Mouse (Mus musculus) left cerebral cortex, adult 2 months (tissue): ENCODE data around the gene Msl1. TPM values are rescaled to one million over a fixed set of nuclear protein-coding genes. Genes with fewer than 3 reads are reported as not detected.
A peak's percentile ranks its signal among the peaks of the same experiment; 100 is the strongest.

Experiments used
- DNase-seq, 2 experiments: peaks; one replicate each; pipeline ENCODE4 v3.0.0; 2021 to 2022; ENCODE audit warnings: low spot score in 2 of 2, mixed read lengths in 1 of 2; ENCODE audit errors: extremely low spot score in 1 of 2
- H3K27ac ChIP-seq: fragments of 200-600 bp; 2 replicates; pipeline ENCODE4 v1.8.1; 2022
- H3K4me3 ChIP-seq: fragments of 200-600 bp; 2 replicates; pipeline ENCODE4 v1.8.1; 2022
- CTCF ChIP-seq: fragments of 200-600 bp; IDR thresholded peaks from 2 replicates; pipeline ENCODE4 v1.8.1; 2022; ENCODE audit warnings: antibody characterized with exemption, mild to moderate bottlenecking, moderate library complexity
- intact Hi-C: fragments of 180-260 bp; cut with DNase I; formaldehyde crosslinking; loops from one replicate; pipeline ENCODE4 v1.15.1; 2025
- total RNA-seq, 2 experiments: library from RNA; stranded (reverse); gene quantifications; 2 replicates each; pipeline ENCODE4 v1.2.3; 2021

Gene Msl1
- total RNA-seq, 2 experiments from 2014 or later: 178 to 192 TPM

- no peak for TF ChIP-seq CTCF
- H3K27ac ChIP-seq: peak overlapping the region; percentile 88
- no peak for DNase-seq
- intact Hi-C loops: loop anchor here (5.0 kb wide), 1 partner anchor 35 kb away; no protein-coding TSS in a partner anchor
- no peak overlapping the region for H3K4me3 ChIP-seq
Measured at GRCm38 (mm10) chr11:98752562-98753140, 42.7 kb upstream of the Msl1 start.

DNA sequence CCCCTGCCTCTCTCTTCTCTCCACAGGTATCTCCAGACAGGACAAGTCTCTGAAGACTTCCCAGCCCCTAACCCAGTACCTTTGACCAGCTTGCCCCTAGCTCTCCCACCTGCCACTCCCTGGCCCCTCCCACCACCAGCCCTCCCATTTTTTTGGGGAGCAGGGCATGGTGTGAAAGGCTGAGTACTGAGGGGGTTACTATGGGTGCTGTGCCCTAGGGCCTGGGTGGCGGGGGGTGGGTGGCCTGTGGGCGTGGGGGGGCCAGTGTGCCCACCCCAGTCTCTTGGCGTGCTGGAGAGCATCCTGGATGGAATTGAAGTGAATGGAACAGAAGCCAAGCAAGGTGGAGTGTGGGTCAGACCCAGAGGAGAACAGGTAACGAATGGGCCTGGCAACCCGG is 42.1 kb upstream of the Msl1 start:
- intact Hi-C loops: loop anchor here (5.0 kb wide), 1 partner anchor 36 kb away; no protein-coding TSS in a partner anchor
- no peak for TF ChIP-seq CTCF
- DNase-seq: no peak
- H3K4me3 ChIP-seq: no peak overlapping the region
- H3K27ac ChIP-seq: peak overlapping the region; percentile 88

GRCm38 (mm10) chr11:98754151-98754620 is 41.1 kb upstream of the Msl1 start:
- peak; percentile 31 to 39 for DNase-seq
- no peak for TF ChIP-seq CTCF
- intact Hi-C loops: loop anchor here (2.0 to 5.0 kb wide), 2 partner anchors 13 to 37 kb away; partner anchors contain the start of gene Thra
- Histone ChIP-seq H3K27ac (peak overlapping the region; percentile 88), H3K4me3 (no peak overlapping the region)

- no peak overlapping the region for H3K4me3 ChIP-seq
- peak; percentile 88 for TF ChIP-seq CTCF
- DNase-seq: peak; percentile 64 to 75
- peak overlapping the region; percentile 88 for H3K27ac ChIP-seq
- intact Hi-C loops: loop anchor here (2.0 to 5.0 kb wide), 2 partner anchors 14 to 37 kb away; partner anchors contain the start of gene Thra
Measured at GRCm38 (mm10) chr11:98754621-98755181, 40.6 kb upstream of the Msl1 start.

DNA sequence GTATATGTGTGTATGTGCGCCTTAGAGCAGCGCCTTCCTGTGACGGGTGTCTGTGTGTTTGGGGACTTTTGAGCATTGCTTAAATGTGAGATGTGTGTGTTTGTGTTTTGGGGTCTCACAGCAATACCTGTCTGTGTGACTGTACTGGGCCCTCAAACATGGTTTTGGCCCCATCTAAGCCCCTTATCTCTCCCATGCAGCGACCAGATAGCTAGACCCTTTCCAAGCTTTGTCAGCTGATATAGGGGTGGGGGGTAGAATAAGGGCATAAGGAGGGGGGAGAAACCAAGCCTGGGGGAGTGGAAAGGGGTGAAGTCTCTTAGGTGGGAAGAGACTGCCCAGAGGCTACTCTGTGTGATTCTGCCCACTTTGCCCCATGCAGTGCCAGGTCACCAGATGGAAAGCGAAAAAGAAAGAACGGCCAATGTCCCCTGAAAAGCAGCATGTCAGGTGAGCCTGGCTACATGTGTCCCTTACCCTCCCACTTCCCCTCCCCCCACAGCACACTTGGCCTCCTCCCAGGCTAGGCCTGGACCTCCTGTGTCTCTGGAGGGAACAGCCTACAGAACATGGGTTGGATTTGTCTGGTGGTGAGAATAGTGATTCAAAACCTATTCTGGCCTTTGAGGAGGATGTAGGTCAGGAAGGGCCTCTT is 39.5 kb upstream of the Msl1 start:
- peak overlapping the region; percentile 9; the same call in 1 of the 2 replicates for H3K27ac ChIP-seq
- no peak for TF ChIP-seq CTCF
- DNase-seq: no peak
- intact Hi-C loops: loop anchor here (2.0 kb wide), 1 partner anchor 15 kb away; the partner anchor contains the start of gene Thra
- H3K4me3 ChIP-seq: no peak overlapping the region

DNA sequence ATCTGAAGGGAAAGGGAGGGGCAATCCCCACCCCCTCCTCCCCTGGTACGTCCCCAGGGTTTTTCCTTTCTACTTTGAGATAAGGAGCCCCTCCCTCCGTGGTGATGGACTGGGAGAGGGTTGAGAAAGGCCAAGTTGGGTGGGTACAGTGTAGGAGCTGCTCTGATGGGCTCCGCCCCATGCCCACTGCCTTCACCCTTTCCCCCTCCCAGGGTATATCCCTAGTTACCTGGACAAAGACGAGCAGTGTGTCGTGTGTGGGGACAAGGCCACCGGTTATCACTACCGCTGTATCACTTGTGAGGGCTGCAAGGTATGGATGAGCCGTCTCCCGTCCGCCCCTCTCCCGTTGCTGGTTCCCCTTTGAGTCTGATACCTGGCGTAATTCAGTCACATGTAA is 38.6 kb upstream of the Msl1 start:
- TF ChIP-seq CTCF: no peak
- intact Hi-C loops: no loop called here
- no peak for DNase-seq
- H3K4me3 ChIP-seq: no peak overlapping the region
- no peak overlapping the region for H3K27ac ChIP-seq

- DNase-seq: peak in 1 of 2 experiments; percentile 11
- Histone ChIP-seq H3K27ac (peak overlapping the region; percentile 57; the same call in 1 of the 2 replicates), H3K4me3 (no peak overlapping the region)
- intact Hi-C loops: no loop called here
- TF ChIP-seq CTCF: no peak
Measured at GRCm38 (mm10) chr11:98761939-98762338, 33.4 kb upstream of the Msl1 start.

GRCm38 (mm10) chr11:98762756-98763501 is 32.4 kb upstream of the Msl1 start:
- peak overlapping the region; percentile 61 for H3K27ac ChIP-seq
- peak; percentile 55 to 65 for DNase-seq
- H3K4me3 ChIP-seq: no peak overlapping the region
- intact Hi-C loops: no loop called here
- peak; percentile 60 for TF ChIP-seq CTCF

DNA sequence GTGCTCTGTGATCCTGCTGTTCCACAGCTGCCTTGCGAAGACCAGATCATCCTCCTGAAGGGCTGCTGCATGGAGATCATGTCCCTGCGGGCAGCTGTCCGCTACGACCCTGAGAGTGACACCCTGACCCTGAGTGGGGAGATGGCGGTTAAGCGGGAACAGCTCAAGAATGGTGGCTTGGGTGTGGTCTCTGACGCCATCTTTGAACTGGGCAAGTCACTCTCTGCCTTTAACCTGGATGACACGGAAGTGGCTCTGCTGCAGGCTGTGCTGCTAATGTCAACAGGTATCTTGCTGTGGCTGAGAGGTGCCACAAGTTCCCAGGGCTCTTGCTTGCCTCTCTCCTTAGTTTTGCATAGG is 31.8 kb upstream of the Msl1 start:
- no peak for TF ChIP-seq CTCF
- no peak overlapping the region for H3K4me3 ChIP-seq
- peak in 1 of 2 experiments; percentile 15 for DNase-seq
- peak overlapping the region; percentile 61 for H3K27ac ChIP-seq
- intact Hi-C loops: no loop called here

GRCm38 (mm10) chr11:98764091-98764490 is 31.2 kb upstream of the Msl1 start:
- Histone ChIP-seq H3K27ac (no peak overlapping the region), H3K4me3 (no peak overlapping the region)
- TF ChIP-seq CTCF: no peak
- DNase-seq: no peak
- intact Hi-C loops: no loop called here

GRCm38 (mm10) chr11:98764746-98765145 is 30.6 kb upstream of the Msl1 start:
- H3K4me3 ChIP-seq: no peak overlapping the region
- TF ChIP-seq CTCF: no peak
- no peak for DNase-seq
- no peak overlapping the region for H3K27ac ChIP-seq
- intact Hi-C loops: no loop called here
